Mouse (Mus musculus) MN1 (cell line): Measurements from ENCODE around the gene Polr2l.

Experiments used
- DNase-seq: peaks from one replicate; pipeline ENCODE4 v3.0.0-alpha.2; 2016; ENCODE audit warnings: low spot score

The Polr2l gene

GRCm38 (mm10) chr7:141475011-141475804 lies at the start of gene Polr2l, which contains the start of gene Tspan4:
Polr2l (minus strand) TSS chr7:141475132.
Tspan4 (plus strand) TSS chr7:141475240.
- peak; percentile 89 for DNase-seq

- peak; percentile 33 for DNase-seq
These were observed 49.3 kb upstream of the Polr2l start for GRCm38 (mm10) chr7:141524271-141524670.

- no peak for DNase-seq
These were observed 48.1 kb upstream of the Polr2l start for GRCm38 (mm10) chr7:141523007-141523406.

GRCm38 (mm10) chr7:141519795-141520194 lies 44.9 kb upstream of the Polr2l start:
- DNase-seq: no peak

- DNase-seq: no peak
These were observed 44.0 kb upstream of the Polr2l start for GRCm38 (mm10) chr7:141518926-141519325.

- DNase-seq: no peak
These were observed 43.4 kb upstream of the Polr2l start for GRCm38 (mm10) chr7:141518296-141518695.

GRCm38 (mm10) chr7:141517638-141518037 lies 42.7 kb upstream of the Polr2l start:
- DNase-seq: no peak

GRCm38 (mm10) chr7:141510681-141511191 lies 35.8 kb upstream of the Polr2l start:
- no peak for DNase-seq

- DNase-seq: no peak
These were observed 35.3 kb upstream of the Polr2l start for GRCm38 (mm10) chr7:141510196-141510595.

- DNase-seq: no peak
These were observed 33.2 kb upstream of the Polr2l start for GRCm38 (mm10) chr7:141508160-141508559.

GRCm38 (mm10) chr7:141506278-141506677 lies 31.3 kb upstream of the Polr2l start:
- DNase-seq: no peak

GRCm38 (mm10) chr7:141502556-141502905 lies 27.6 kb upstream of the Polr2l start:
- no peak for DNase-seq

GRCm38 (mm10) chr7:141501820-141502555 lies 27.1 kb upstream of the Polr2l start:
- no peak for DNase-seq

- no peak for DNase-seq
These were observed 22.7 kb upstream of the Polr2l start for GRCm38 (mm10) chr7:141497600-141497999.

GRCm38 (mm10) chr7:141495940-141496339 lies 21.0 kb upstream of the Polr2l start:
- no peak for DNase-seq

GRCm38 (mm10) chr7:141495379-141495778 lies 20.4 kb upstream of the Polr2l start:
- no peak for DNase-seq

- DNase-seq: no peak
These were observed 18.8 kb upstream of the Polr2l start for GRCm38 (mm10) chr7:141493729-141494128.

GRCm38 (mm10) chr7:141492738-141493137 lies 17.8 kb upstream of the Polr2l start:
- no peak for DNase-seq

GRCm38 (mm10) chr7:141491151-141491550 lies 16.2 kb upstream of the Polr2l start:
- DNase-seq: no peak

GRCm38 (mm10) chr7:141487141-141487540 lies 12.2 kb upstream of the Polr2l start:
- DNase-seq: no peak

- peak; percentile 42 for DNase-seq
These were observed 11.3 kb upstream of the Polr2l start for GRCm38 (mm10) chr7:141486239-141486638.

GRCm38 (mm10) chr7:141485606-141486005 lies 10.7 kb upstream of the Polr2l start:
- no peak for DNase-seq

GRCm38 (mm10) chr7:141485186-141485585 lies 10.3 kb upstream of the Polr2l start:
- DNase-seq: no peak
